In genomic region chr1:74854306-74855056, GRCm38 (mm10) we compare ENCODE assay signal across 8 mouse cellular contexts. TPM values are rescaled to one million over a fixed set of nuclear protein-coding genes. Genes with fewer than 3 reads are reported as not detected.
DNase-seq lines count a peak whose midpoint lies in the region; ATAC-seq lines count a peak whose summit lies in the region.

Gene Cdk5r2, plus strand, starts transcription at chr1:74854934.

- no peak within 1 kb of the TSS for H3K27ac ChIP-seq in intestine, embryonic 14.5 days (ENCODE audit: low read depth)

- H3K4me3 ChIP-seq in intestine, embryonic 14.5 days (ENCODE audit: low read depth, low read length): peak within 1 kb of the TSS; percentile 49
- peak within 1 kb of the TSS; percentile 62 for H3K4me3 ChIP-seq in megakaryocyte, embryonic 14.5 days (replicated peaks)

- ATAC-seq in intestine, embryonic 14.5 days (replicated peaks; ENCODE audit: low FRiP score, low TSS enrichment, low read depth): peak; percentile 89

- peaks cover 96% of the 10 kb centered on the region for H3K27me3 ChIP-seq in intestine, embryonic 14.5 days (replicated peaks; ENCODE audit: control insufficient read depth, insufficient read depth, low read length)
- H3K27me3 ChIP-seq in megakaryocyte, embryonic 14.5 days (replicated peaks): peaks cover 98% of the 10 kb centered on the region

- no peaks in the 10 kb centered on the region for H3K9me3 ChIP-seq in intestine, embryonic 14.5 days (ENCODE audit: control insufficient read depth, low read length)
- 0 out of 2 replicates have a peak, but pooled peaks cover 9% of the 10 kb centered on the region for H3K9me3 ChIP-seq in megakaryocyte, embryonic 14.5 days

- intact Hi-C loops in gastrocnemius, postnatal 36 days (cut with DNase I): no loop called here

- peak; percentile 88 to 96 for DNase-seq in adrenal gland, adult (ENCODE audit: inconsistent age in 2 of 2, low spot score in 1 of 2)
- DNase-seq in embryo, embryonic 10.5 days (ENCODE audit: low spot score): peak; percentile 97
- peak; percentile 63 to 64 for DNase-seq in gastrocnemius, postnatal 36 days
- DNase-seq in intestine, embryonic 14.5 days (ENCODE audit: low spot score): peak; percentile 89
- DNase-seq in left cerebral cortex, adult 9 months (ENCODE audit: low spot score in 2 of 2): peak; percentile 94 to 98
- DNase-seq in right cerebral cortex, postnatal 10 days (ENCODE audit: low spot score in 2 of 2): peak; percentile 96 to 97
- peak; percentile 20 for DNase-seq in urinary bladder, postnatal 10 days (ENCODE audit: low spot score)

- peak within 1 kb of the TSS; percentile 98 for H3K4me2 ChIP-seq in intestine, embryonic 14.5 days (ENCODE audit: low read length)

- no peaks in the 10 kb centered on the region for H3K36me3 ChIP-seq in intestine, embryonic 14.5 days (ENCODE audit: control insufficient read depth, insufficient read depth, low read length)
- H3K36me3 ChIP-seq in megakaryocyte, embryonic 14.5 days (replicated peaks; ENCODE audit: low read length): no peaks in the 10 kb centered on the region

- WGBS in intestine, embryonic 14.5 days: 2% methylated on average over 37 of the region's 39 CpGs

- H3K9ac ChIP-seq in intestine, embryonic 14.5 days (ENCODE audit: low read length): no peak within 1 kb of the TSS

- peaks cover 3% of the 10 kb centered on the region for H3K4me1 ChIP-seq in intestine, embryonic 14.5 days (replicated peaks; ENCODE audit: control insufficient read depth, insufficient read depth, low read length)
- peaks cover 29% of the 10 kb centered on the region for H3K4me1 ChIP-seq in megakaryocyte, embryonic 14.5 days

RNA-seq across cellular contexts. Expression of gene Cdk5r2, which starts in this region (rescaled TPM):
- total RNA-seq in gastrocnemius, postnatal 36 days (2021): not detected
- polyA plus RNA-seq in intestine, embryonic 14.5 days (2014; fragmentation: Nextera tagmentation; extraction: Ambion mirVana): 0.28 and 0.36 TPM in 2 replicates
- polyA plus RNA-seq in megakaryocyte, embryonic 14.5 days (2012; ENCODE audit: insufficient read depth, low replicate concordance): not detected in 2 replicates

Comparison
In these comparisons a context has a peak if more than half of its experiments do, and no peak if none do; other contexts are left out.
1. Peak in DNase-seq in gastrocnemius, postnatal 36 days; RNA of the gene not detected or under 1 TPM.
2. Peak in DNase-seq, ATAC-seq, H3K4me3 ChIP-seq and H3K4me2 ChIP-seq in intestine, embryonic 14.5 days; RNA of the gene not detected or under 1 TPM.
3. DNase-seq: peak in every context shown above with its lines; median percentile 97 in embryo, embryonic 10.5 days; 96 in right cerebral cortex, postnatal 10 days; 96 in left cerebral cortex, adult 9 months; 92 in adrenal gland, adult; 89 in intestine, embryonic 14.5 days; 64 in gastrocnemius, postnatal 36 days; 20 in urinary bladder, postnatal 10 days.